Mouse (Mus musculus) kidney, adult 2 months (tissue): ENCODE measurements around the gene Sik3. TPM values are rescaled to one million over a fixed set of nuclear protein-coding genes. Genes with fewer than 3 reads are reported as not detected.

Source experiments
- DNase-seq: peaks from one replicate; pipeline ENCODE4 v3.0.0; 2021
- H3K27ac ChIP-seq: fragments of 200-500 bp; 2 replicates; pipeline ENCODE4 v1.5.1; 2012; ENCODE audit warnings: low read depth, low read length, control low read depth, inconsistent platforms; ENCODE audit not compliant: insufficient read depth
- H3K27me3 ChIP-seq: fragments of 200-500 bp; replicated peaks from 2 replicates; pipeline ENCODE4 v1.6.1; 2012; ENCODE audit warnings: mild to moderate bottlenecking, moderate library complexity, low read length, inconsistent platforms; ENCODE audit not compliant: control insufficient read depth, insufficient read depth
- H3K36me3 ChIP-seq: fragments of 200-500 bp; 2 replicates; pipeline ENCODE4 v1.6.1; 2012; ENCODE audit warnings: mild to moderate bottlenecking, moderate library complexity, low read length, inconsistent platforms; ENCODE audit not compliant: control insufficient read depth, insufficient read depth
- H3K4me1 ChIP-seq: fragments of 200-500 bp; 2 replicates; pipeline ENCODE4 v1.6.1; 2011; ENCODE audit warnings: low read length; ENCODE audit not compliant: control insufficient read depth, insufficient read depth
- H3K4me3 ChIP-seq: fragments of 200-500 bp; 2 replicates; pipeline ENCODE4 v1.5.1; 2011; ENCODE audit warnings: mild to moderate bottlenecking, low read depth, low read length, control low read depth; ENCODE audit not compliant: insufficient read depth
- CTCF ChIP-seq: fragments of 200-500 bp; conservative IDR thresholded peaks from 2 replicates; pipeline ENCODE4 v1.5.1; 2011; ENCODE audit warnings: low read depth, mild to moderate bottlenecking, control low read depth, low read length, moderate library complexity, mixed read lengths; ENCODE audit not compliant: insufficient read depth, insufficient read length
- POLR2A ChIP-seq: fragments of 200-500 bp; IDR thresholded peaks from one replicate; pipeline ENCODE4 v1.6.1; 2011; ENCODE audit warnings: low read depth, low read length, control low read depth
- WGBS: fragments of 180-500 bp; shearing (Covaris S2); methylation state at CpG from one replicate; pipeline ENCODE4 v1.1.7; 2018; 5-methylcytosine and 5-hydroxymethylcytosine counted together
- polyA plus RNA-seq: library from polyadenylated mRNA; depleted of rRNA; stranded (reverse); fragments of >200 nt; gene quantifications from 2 replicates; pipeline ENCODE4 v1.2.3, GENCODE M21; 2012

The Sik3 gene
- polyA plus RNA-seq, 1 experiment, result 32.2 TPM

DNA sequence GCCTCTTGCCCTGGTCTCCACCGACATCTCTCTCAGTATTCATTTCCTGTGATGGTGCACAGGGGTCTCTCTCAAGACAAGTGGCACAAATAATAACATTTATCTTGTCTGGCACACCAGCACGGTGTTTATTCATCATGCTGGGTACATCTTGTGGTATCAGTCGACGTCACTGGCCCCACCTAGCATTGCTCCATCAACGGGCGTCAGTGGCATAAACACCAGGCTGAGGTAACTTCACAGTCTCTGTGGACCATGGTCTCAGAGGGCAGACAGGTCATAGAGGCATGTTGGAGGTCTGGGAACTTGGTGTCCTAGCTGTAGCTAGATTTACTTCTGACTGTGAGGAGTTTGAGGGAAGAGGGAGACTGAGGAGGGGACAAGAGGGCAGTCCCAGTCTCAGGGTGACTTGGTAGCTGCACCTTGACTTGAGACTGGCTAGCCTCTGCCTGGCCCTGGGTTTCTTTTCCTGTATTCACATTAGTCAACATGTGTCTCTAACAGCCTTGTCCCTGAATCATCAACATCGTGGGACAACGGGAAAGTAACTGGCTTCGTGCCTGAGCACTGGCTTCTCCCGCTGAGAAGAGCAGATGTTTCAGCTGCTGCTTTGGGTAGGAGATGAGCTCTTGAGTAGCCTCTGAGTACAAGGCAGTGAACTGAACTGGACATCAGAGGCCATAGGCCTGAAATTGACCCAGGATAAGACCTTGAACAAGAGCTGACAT is 244.2 kb downstream of the Sik3 start:
- DNase-seq, result no peak
- no peaks in the 10 kb centered on the region for H3K36me3 ChIP-seq
- H3K27me3 ChIP-seq, result no peaks in the 10 kb centered on the region
- H3K4me3 ChIP-seq, result no peak overlapping the region
- no peak overlapping the region for H3K27ac ChIP-seq
- 82% methylated on average over 10 of the region's 10 CpGs for WGBS
- no peak for TF ChIP-seq CTCF
- no peak for TF ChIP-seq POLR2A
- H3K4me1 ChIP-seq, result no peaks in the 10 kb centered on the region

DNA sequence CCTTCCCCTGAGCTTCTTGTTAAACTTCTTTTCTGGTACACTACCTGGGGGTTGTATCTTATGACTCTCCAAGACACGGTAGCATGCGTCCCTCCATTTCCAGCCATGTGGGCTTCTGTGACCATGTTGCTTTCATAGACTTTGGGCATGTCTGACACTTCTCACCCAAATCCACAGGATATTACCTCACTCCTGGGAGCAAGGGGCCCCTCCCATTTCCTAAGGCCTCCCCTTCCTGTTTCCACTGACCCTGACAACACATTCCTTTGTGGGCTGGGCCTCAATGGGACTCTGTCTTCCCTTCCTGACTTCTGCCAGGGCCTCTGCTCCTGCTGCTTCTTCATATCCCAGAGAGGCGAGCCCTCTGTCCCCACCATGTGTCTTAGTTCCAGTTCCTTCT is 244.9 kb downstream of the Sik3 start:
- H3K4me3 ChIP-seq, result no peak overlapping the region
- DNase-seq, result peak; percentile 13
- no peak overlapping the region for H3K27ac ChIP-seq
- TF ChIP-seq POLR2A (no peak), CTCF (no peak)
- WGBS, result 87% methylated on average over 3 of the region's 3 CpGs
- no peaks in the 10 kb centered on the region for H3K27me3 ChIP-seq
- H3K36me3 ChIP-seq, result no peaks in the 10 kb centered on the region
- no peaks in the 10 kb centered on the region for H3K4me1 ChIP-seq

DNA sequence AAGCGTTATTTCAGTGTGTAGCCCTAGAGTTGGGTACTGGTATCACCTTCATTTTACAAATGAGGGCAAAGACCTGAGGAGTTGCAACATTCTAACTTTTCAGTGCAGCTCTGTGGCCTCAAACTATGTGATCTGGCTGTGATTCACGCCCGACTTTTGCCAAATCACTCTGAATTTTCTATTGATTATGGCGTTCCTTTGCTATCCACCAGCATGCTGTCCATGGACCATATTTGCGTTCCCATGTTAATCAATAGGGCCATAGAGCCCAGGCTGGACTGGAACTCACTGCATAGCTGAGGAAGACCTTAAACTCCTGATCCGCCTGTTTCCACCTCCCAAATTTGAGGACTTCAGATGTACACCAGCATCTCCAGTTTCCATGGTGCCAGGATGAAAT is 246.5 kb downstream of the Sik3 start:
- H3K4me1 ChIP-seq, result no peaks in the 10 kb centered on the region
- TF ChIP-seq CTCF, result no peak
- no peak for TF ChIP-seq POLR2A
- WGBS, result 92% methylated on average over 6 of the region's 6 CpGs
- no peaks in the 10 kb centered on the region for H3K27me3 ChIP-seq
- no peak overlapping the region for H3K27ac ChIP-seq
- no peaks in the 10 kb centered on the region for H3K36me3 ChIP-seq
- no peak for DNase-seq
- no peak overlapping the region for H3K4me3 ChIP-seq

DNA sequence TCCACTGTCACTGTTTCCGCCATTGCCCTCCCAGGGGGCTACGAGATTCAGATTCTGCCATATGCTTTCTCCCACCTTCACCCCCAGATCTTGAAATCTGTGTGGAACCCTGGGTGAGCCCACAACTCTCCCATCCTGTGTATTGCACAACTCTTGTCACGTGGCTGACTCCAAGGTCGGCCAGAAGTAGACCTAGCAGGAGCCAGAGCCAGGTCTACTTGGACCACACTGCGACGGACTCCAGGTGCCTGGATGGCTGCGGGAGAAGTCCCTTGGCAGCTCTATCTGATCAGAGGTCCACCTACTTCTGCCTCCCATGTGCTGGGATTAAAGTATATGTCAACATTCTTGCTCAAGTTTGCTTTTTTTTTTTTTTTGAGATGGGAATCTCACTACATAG is 248.5 kb downstream of the Sik3 start:
- H3K4me3 ChIP-seq, result no peak overlapping the region
- no peak overlapping the region for H3K27ac ChIP-seq
- H3K27me3 ChIP-seq, result no peaks in the 10 kb centered on the region
- no peaks in the 10 kb centered on the region for H3K4me1 ChIP-seq
- no peaks in the 10 kb centered on the region for H3K36me3 ChIP-seq
- TF ChIP-seq CTCF, result no peak
- no peak for TF ChIP-seq POLR2A
- 86% methylated on average over 7 of the region's 7 CpGs for WGBS
- peak; percentile 41 for DNase-seq

DNA sequence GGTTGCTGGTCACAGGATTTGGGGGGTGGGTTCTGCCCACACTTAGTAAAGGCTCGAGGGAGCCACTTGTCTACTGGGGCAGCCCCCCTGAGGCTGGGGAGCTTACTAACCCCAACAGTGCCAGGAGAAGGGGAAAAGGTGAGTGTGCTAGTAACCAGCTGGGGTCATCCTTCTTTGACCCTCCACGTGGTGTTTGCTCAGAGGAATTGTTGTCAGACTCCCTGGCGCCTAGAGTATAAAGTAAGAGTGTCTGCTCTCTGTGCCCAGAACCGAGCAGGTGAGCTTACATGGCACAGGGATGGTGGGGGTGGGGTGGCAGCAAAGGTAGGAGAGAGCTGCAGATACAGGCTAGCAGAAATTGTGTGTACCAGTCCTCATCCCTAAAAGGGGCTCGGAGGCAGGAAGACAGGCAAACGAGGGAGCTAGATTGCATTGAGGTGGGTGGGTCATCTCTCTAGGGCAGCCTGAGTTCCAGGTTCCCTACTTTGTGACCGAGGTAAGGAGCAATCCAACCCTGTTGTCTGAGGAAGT is 255.8 kb downstream of the Sik3 start, which contains the start of gene Apoa5:
Gene Apoa5 (plus strand): TSS at position 291 of the 531 bp plus-strand sequence.
- 46% methylated on average over 7 of the region's 7 CpGs for WGBS
- Histone ChIP-seq H3K4me1 (no peaks in the 10 kb centered on the region), H3K4me3 (no peak within 1 kb of the TSS), H3K27me3 (no peaks in the 10 kb centered on the region), H3K27ac (no peak within 1 kb of the TSS), H3K36me3 (no peaks in the 10 kb centered on the region)
- DNase-seq, result no peak
- TF ChIP-seq POLR2A (no peak), CTCF (no peak)

DNA sequence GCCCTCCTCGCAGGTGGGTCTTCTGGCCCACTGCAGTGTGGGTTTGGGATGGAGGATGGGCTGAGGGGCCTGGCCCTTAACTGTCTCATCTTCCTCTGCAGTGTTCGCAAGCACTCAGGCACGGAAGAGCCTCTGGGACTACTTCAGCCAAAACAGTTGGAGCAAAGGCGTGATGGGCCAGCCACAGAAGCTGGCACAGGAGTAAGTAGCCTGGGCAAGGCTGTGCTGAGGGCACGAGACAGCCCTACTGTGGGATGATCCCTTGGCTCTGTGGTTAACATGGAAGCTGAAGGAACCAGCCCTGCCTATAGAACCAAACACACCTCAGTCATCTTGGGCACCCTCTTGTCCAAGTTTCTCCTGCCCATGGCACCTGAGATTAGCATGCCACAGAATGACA is 256.5 kb downstream of the Sik3 start:
- DNase-seq, result no peak
- Histone ChIP-seq H3K4me1 (no peaks in the 10 kb centered on the region), H3K4me3 (no peak overlapping the region), H3K27ac (no peak overlapping the region), H3K27me3 (no peaks in the 10 kb centered on the region), H3K36me3 (no peaks in the 10 kb centered on the region)
- TF ChIP-seq CTCF (no peak), POLR2A (no peak)
- 87% methylated on average over 5 of the region's 5 CpGs for WGBS

DNA sequence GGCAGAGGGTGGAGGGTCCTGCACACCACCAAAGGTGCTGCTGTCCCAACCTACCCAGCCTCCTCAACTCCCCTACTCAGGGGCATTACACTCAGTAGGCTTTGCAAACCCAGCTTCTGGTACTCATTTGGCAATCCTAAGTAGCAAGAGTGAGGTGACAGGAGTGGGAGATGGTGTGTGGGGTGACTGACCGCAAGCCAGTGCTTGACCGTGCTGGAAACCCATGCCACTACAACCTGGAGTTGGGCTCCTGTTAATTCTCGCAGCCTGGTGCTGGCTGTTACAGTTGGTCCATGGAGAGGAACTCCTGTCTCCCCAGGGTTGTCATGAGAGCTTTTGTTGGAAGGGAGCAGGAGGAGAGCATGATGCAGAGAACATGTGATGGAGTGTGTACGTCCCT is 258.2 kb downstream of the Sik3 start:
- H3K4me1 ChIP-seq, result no peaks in the 10 kb centered on the region
- H3K27ac ChIP-seq, result no peak overlapping the region
- DNase-seq, result no peak
- H3K4me3 ChIP-seq, result no peak overlapping the region
- TF ChIP-seq POLR2A, result no peak
- TF ChIP-seq CTCF, result no peak; the same call in 1 of the 2 replicates
- 90% methylated on average over 4 of the region's 4 CpGs for WGBS
- no peaks in the 10 kb centered on the region for H3K36me3 ChIP-seq
- no peaks in the 10 kb centered on the region for H3K27me3 ChIP-seq
